Mouse (Mus musculus) bone marrow macrophage, adult 2 months (primary cell): ENCODE data around the gene Exoc6b.

Experiments used
- CTCF ChIP-seq: IDR thresholded peaks from 2 replicates; pipeline ENCODE4 v1.5.1; 2012; ENCODE audit warnings: low read depth, mild to moderate bottlenecking, low read length, moderate library complexity
- POLR2A ChIP-seq: IDR thresholded peaks from 2 replicates; pipeline ENCODE4 v1.6.1; 2012; ENCODE audit warnings: mild to moderate bottlenecking, low read depth, low read length, borderline replicate concordance

DNA sequence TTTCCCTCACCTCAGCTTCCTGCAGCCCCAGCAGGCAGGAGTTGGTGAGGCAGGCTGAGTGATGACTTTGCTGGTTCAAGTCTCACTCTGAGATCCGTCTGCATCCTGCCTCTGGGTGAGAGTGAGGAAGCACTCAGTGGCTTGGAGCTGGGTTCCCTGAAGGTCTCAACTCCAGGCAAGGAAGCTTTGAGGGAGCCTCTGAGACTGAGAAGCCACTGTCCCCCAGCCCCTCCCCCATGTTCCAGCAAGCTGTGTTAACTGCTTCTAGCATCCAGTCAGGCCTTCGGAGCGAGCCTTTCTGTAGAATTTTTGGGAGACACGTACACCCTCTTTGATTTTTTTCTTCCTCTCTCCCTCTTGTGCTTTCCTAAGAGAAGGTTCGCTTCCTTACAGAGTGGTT, 486.5 kb downstream of the Exoc6b start:
- TF ChIP-seq CTCF (no peak), POLR2A (no peak)
